22 mouse cellular contexts compared by ENCODE assay signal in genomic region chr17:87355456-87355855, GRCm38 (mm10).
"Had no signal": no experiment of that assay in that cellular context is flagged by ENCODE, and none has a peak within 500 bp of the region (broad histone marks: within the 10 kb centered on the region; RNA-seq: fewer than 3 reads in every experiment).

No protein-coding gene starts in this region.

- H3K27me3 ChIP-seq: intestine, embryonic 15.5 days; kidney, embryonic 15.5 days; limb, embryonic 15.5 days; midbrain, embryonic 13.5 days; neural tube, embryonic 13.5 days had no signal

- H3K4me2 ChIP-seq: intestine, embryonic 15.5 days; kidney, embryonic 15.5 days; limb, embryonic 12.5 days; limb, embryonic 15.5 days; midbrain, embryonic 13.5 days; neural tube, embryonic 13.5 days had no signal

- H3K4me3 ChIP-seq: intestine, embryonic 15.5 days; kidney, embryonic 15.5 days; left cerebral cortex, adult 2 months; limb, embryonic 12.5 days; limb, embryonic 15.5 days; midbrain, embryonic 10.5 days; midbrain, embryonic 13.5 days; myocyte; neural tube, embryonic 13.5 days had no signal

- H3K36me3 ChIP-seq: intestine, embryonic 15.5 days; kidney, embryonic 15.5 days; limb, embryonic 12.5 days; limb, embryonic 15.5 days; midbrain, embryonic 10.5 days; midbrain, embryonic 13.5 days; neural tube, embryonic 13.5 days had no signal

- H3K9me3 ChIP-seq: intestine, embryonic 15.5 days; kidney, embryonic 15.5 days; limb, embryonic 12.5 days; limb, embryonic 15.5 days; midbrain, embryonic 10.5 days; midbrain, embryonic 13.5 days; neural tube, embryonic 13.5 days had no signal

- H3K27ac ChIP-seq: intestine, embryonic 15.5 days; kidney, embryonic 15.5 days; left cerebral cortex, adult 2 months; limb, embryonic 12.5 days; limb, embryonic 15.5 days; midbrain, embryonic 13.5 days; neural tube, embryonic 13.5 days; stomach, postnatal 0 days had no signal

- ATAC-seq: intestine, embryonic 15.5 days; midbrain, embryonic 13.5 days; midbrain, embryonic 16.5 days had no signal

- H3K9ac ChIP-seq: intestine, embryonic 15.5 days; kidney, embryonic 15.5 days; limb, embryonic 12.5 days; limb, embryonic 15.5 days; midbrain, embryonic 13.5 days; neural tube, embryonic 13.5 days had no signal

- DNase-seq: kidney, adult 11 months; kidney, adult 8-10 months; kidney, postnatal 10 days; kidney, postnatal 36 days; layer of hippocampus, postnatal 36 days; lung, adult 2 months; lung, postnatal 14 days; retina, postnatal 1 day; thymus, adult 2 months; thymus, postnatal 14 days; thymus, postnatal 4 days had no signal
